Mouse (Mus musculus) kidney, postnatal 4 days (tissue): ENCODE data around the gene Fam241a.

Source experiments
- DNase-seq, 2 experiments: peaks; one replicate each; pipeline ENCODE4 v3.0.0; 2021; ENCODE audit warnings: mixed read lengths in 2 of 2

Fam241a gene

DNA sequence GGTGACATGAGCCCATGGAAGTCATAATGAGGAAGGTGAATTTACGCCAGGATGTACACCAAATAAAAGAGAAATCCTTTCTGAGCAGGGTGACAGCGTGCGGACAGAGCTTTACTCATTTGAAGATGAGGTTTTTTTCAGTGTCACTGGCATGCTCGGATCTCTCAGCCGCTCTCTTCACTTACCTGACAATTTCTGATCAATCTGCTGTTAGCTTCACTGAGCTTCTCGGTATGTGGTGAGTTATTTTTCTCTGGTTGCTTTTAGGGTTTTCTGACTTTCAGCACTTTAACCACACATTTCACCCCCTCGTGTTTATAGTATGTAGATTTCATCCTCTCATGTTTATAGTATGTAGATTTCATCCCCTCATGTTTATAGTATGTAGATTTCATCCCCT lies 21.1 kb downstream of the Fam241a start:
- DNase-seq, result no peak

DNA sequence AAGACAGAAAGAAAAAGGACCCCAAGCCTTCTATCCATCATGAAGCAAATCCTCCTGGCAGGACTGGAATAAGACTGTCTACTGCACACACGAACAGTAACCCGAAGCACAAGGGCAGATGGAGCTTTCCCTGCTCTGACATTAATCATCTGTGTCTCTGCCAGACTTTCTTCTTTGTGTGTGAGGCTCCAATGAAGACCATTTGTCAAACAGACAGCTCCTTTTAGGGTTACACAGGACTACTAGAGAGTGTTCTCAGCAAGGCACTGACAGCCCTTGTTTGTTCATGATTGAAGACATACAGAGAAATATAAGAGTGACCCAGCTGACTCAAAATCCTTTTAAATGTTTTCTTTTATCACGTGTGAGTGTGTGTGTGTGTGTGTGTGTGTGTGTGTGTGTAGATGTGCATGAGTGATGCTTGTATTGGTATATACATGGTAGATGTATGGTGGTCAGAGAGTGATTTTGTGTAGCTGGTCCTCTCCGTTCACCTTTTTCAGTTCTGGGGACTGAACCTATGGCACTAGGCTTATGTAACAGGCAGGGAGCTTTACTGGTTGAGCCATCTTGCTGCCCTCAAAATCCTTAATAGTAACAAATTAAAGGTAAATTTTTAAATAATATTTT lies 21.8 kb downstream of the Fam241a start:
- no peak for DNase-seq

DNA sequence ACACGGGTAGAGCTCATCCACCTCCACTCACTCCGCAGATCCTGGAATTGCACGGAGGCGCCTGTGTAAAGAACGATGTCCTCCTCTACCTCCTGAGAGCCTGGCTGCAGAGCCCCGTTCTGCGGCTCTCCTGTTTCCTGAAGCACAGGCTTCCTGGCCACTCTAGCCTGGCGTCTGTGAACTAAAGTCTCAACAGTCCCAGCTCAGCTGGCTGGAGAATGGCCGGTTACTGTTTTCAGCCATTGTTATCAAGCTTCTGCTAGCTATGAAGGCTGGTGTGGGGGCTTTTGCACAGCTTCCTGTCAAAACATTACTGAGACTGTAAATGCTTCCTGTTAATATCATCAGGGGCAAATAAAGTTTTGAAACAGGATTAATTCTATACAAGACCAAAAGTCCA lies 24.5 kb downstream of the Fam241a start:
- peak in 1 of 2 experiments; percentile 14 for DNase-seq

DNA sequence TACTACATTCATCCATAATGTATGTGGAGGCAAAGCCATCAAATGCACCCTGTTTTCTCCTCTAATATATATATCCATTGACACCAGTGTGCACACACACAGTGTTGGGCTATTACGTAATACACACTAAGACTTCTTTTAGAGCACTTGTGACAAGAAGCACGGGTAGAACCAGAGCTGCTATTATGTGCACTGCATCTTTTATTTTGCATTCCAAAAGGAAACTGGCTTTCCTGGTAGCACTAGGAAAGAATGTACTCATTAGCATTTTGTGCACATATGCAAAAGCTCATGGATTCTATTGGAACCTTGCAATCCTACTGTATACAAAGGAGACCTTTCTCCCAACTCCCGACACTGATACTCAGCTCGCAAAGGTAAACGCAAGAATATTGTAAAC lies 27.2 kb downstream of the Fam241a start:
- no peak for DNase-seq

DNA sequence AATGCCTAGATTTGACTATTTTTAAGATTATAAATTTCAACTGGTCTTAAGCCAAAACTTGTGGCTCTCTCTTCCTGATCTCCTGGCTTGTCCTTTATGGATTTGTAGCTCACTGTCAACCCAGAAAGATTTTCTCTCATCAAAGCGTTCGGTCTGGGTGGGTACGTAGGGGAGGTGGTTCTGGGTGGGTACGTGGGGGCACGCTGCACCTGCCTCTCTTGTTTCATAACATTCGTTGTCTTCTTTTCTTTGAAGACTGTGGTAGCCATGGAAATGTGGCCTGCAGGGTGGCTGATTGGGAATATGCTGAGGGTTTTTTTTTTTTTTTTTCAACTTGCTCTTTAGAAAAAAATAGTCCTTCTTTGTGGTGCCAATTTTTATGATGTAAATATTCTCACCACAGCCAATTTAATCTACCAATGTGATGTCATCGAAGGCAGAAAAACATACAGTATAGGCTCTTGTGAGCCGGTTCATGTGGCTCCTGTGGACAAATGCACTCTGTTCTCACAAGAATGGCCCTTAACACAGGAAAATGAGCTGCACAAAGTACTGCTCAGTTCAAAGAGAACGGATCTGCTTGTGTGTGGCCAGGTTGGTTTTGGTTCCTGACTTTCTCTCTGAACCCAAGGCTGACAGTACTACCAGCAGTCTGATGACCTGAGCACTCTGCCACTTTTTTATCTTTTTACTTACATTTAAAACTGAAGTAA lies 27.9 kb downstream of the Fam241a start:
- no peak for DNase-seq

DNA sequence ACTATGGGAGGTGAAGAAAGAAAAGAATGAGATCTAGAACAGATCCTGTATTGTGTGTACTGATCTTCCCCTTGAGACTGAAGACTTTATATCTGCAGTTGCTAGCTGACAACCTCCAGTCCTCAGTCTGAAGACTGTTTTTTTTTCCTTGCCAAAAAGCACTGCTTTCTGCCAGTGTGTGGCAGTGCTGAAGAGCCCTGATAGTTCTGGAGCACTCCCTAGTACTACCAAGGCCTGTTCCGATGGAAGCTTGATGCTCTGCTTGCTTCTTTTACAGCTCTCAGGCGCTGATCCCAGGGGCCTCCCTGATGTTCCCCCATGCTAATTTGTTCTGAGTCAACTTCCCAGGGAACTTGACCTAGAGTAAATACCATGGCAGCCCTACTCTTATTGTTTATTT lies 31.9 kb downstream of the Fam241a start:
- no peak for DNase-seq

DNA sequence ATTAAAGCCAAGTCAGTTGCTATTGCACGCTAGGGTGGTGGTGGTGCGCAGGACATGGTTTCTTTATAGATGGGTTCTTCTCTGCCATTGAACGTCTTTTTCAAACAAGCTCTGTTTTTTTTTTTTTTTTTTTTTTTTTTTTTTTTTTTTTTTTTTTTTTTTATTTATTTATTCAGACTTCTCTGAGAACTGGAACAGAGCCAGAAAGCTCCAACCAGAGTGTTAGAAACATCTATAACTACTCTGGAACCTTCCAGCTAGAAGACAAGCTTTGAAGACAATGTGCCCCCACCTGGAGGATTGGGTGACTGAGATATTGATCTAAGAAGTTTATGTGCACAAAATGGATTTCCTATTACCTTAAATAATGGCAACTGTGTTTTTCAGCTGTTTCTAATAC lies 32.6 kb downstream of the Fam241a start:
- DNase-seq, result no peak

DNA sequence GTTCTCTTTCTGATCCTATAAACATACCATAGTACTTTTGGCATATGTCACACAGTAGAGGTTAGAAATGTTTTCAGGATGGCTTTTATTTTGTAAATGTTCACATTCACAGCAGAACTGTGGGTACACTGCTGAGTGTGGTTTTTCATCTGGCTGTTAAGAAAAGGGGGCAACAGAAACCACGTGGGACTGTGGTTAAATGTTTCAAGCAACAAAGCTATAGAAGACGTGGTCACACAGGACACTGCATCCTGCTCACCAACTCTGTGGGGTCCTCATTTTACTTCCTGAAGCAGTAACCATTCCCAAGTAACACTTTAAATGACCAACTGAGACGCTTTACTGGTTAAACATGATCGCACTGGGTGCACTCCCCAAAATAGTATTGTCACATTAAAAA lies 33.6 kb downstream of the Fam241a start:
- no peak for DNase-seq

DNA sequence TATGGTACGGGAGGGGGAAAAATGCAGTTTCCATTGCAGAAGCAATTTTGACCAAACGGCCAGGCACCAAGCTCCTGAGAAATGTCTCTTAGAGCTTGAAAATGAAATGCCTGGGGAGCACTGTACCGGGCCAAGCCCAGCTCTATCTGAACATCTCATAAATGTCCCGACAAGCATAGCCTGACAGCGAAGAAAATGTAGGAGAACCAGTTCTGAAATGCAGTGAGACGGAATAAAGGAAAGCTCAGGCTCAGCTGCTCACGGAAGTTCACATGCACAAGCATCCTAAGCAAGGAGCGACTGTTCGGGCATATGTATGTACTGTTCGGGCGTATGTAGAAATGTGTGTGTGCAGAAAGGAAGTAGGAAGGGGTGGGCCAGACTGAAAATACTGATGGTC lies 34.8 kb downstream of the Fam241a start:
- no peak for DNase-seq

DNA sequence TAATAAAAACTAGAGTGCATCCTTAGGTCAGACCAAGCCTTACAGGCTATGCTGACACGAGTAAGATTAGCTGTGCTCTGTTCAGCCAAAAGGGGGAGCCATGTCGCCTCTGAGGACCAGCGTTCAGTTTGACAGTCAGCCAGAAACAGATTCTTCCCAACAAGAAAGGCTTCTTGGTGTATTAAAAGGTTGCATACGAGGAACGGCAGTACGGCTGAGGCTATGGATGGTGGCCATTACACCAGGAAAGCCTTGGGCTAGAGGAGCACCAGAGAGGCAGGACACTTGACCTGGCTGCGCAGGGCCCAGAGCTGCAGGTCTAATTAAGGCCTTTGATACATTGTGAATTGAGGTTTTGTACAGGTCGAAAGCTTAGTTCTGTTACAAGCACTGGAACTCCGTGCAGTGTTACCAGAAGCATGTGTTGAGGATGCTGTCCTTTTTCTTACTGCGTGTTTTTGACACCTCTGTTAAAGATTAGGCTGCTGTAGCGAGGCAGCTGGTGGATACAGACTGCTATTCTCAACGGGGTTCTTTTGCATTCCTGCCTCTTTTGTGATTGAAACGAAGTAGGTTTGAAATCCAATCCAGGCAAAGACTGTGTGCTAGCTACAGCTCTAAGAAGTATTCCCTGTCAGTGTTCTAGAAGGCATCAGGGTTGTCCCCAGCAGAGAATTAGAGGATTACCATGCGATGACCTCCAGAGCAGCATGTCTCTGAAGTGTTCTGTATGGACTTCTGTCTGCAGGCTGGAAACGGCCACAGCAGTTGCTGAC lies 42.5 kb downstream of the Fam241a start:
- DNase-seq, result peak; percentile 80 to 84

DNA sequence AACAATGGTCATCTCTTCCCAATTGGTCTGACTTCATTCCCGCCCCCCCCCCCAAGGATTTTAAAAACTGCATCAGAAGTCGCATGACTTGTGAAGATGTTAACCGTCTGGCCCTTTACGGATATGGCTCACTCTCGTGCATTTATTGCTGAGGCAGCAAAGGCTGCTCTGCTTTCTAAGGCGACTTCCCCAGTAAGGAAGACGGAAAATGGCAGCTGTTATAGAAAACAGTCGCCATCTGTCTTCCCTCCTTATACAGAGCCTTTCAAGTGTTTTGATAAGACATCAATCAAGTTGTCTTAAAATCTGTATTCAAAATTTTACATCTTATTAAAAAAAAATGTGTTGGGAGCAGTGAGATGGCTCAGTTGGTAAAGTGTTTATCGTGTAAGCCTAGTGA lies 43.4 kb downstream of the Fam241a start:
- DNase-seq, result no peak

DNA sequence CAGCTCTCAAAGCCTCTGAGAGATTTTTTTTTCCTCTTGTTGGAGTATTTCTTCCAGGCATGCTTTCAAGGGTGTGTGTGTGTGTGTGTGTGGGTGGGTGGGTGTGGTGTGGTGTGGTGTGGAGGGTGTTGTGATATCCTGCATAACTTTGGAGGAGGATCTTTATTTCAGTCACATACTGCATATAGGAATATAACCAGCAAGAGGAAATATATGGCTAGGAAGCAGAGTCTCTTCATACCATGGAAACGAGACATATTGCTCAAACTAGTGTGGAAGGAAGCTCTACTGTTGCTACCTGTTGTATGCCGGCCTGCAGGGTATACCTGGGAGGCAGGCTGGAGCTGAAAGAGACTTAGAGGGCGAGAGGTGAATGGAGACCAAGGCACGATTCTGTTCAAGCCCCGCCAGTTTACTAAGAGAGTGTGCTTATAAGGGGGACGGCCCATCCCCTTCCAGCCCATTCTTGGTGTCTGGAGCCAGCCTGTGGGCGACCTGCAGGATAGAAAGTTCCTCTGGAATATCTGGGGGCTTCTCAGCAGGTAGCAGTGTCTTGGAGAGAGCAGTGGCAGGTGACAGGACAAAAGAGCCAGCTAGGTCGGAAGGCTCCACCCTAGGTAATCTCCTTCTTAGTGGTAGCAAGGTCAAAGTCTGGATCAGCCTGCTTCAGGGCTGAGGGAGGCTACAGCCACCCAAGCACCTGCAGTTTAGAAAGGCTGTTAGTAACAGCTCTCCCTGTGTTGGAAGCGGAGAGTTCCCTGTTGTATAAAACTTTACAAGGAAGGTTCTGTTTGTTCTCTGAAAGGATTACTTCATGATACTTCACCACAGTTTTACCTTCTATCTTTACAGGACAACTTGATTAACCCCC lies 45.1 kb downstream of the Fam241a start:
- DNase-seq, result no peak

DNA sequence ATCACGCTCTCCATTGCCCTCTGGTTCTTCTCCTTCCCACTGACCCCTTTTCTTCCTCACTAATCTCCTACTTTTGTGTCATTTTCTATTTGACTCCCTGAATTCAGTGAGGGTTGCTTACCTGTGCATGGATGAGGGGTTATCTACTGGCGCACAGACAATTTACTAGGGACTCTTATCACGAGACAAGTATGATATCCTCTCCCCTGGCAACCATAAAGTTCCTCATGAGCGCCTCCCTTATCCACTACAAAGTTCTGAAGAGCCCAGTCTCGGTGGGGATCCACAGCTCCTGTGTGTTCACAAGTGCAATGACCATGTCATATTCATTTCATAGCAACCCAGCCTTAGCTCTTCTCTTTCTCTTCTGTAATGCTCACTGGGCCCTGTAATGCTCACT lies 46.2 kb downstream of the Fam241a start:
- no peak for DNase-seq

DNA sequence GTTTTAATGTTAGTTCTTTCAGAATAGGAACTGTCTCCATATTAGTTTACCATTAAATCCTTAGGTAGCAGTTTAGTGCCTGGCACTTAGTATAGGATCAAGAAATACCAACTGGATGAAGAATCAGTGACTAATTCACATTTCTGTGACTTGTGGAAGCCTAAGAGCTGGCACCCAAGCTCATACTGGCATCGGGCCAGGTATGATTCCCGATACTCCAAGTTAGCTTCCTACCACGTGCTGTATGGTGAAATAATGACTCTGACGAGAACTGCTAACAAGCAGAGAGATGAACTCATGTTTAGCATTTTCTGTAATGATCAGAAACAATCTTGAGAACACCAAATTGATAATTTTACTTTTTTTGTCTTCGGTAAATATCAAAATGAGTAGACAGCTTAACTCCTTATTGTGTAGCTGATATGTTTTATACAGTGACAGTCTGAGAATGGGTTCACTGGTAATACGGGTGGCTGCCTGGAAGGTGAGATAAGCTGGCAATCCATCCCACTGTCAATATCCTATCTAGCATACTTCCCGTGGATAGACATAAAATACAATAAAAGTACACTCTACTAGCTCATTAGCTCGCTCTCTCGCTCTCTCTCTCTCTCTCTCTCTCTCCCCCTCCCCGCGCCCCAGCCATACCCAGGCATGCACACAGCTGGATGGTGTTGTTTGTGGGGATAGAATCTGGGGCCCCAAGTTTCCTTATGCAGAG lies 47.9 kb downstream of the Fam241a start:
- no peak for DNase-seq

DNA sequence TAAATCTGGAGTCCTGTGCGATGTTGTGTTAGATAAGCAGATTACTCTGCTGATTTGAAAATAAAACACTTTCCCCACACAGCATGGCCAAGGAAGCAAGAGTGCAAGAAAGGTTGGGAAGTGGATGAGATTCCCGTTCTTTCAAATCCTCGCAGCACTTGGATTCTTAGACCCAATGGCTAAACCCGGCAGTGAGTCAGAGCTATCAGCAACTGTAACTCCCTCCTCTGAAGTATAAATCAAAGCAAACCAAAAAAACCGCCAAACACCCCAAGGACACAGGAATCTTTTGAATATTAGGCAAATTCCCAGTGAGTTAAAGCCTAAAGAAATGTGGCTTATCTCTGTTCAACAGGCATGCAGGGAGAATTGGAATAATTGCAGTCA lies 52.2 kb downstream of the Fam241a start:
- no peak for DNase-seq

DNA sequence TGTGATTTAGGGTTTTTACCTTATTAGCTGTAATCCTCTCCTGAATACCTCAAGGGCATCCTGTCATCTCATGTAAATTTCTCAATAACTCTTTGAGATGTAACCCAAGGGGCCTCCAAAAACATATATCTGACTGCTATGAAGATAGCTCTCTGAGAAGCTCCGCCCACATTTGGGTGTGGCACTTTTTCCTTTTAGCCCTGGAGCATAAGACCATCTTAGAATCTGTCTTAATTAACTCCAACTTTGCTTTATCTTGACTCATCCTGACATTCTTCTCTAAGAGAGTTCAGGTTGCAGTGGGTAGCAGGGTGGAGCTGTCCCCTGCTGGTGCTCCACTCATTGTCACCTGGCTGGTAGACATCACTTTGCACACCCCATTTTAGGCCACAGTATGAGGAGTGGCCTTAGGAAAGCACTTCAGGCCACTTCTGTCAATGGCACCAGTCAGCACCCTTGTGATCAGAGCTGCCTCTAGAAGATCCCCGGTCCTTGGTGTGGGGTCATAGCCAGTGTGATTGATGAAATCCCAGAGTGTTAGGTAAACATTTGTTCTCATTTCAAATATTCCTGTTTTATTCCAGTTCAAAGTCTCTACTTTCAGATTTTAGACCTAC lies 52.7 kb downstream of the Fam241a start:
- DNase-seq, result no peak

DNA sequence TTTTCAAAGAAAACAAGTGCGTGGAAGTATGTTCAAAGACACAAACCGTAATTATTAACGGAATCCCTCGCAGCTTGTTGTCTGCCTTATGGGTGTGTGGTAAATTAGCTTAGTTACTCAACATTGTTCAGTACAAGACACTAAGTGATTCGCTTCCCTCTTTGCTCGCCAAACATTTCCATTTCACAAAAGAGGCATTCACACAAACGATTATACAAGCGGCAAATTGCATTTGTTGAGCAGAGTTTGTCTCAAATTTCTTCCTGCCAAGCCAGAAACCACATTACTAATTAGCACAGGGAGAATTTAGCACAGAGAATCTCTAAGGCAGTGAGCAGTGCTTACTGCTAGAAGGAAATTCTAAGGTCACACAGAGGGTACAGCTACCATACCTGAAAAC lies 54.2 kb downstream of the Fam241a start:
- DNase-seq, result no peak

DNA sequence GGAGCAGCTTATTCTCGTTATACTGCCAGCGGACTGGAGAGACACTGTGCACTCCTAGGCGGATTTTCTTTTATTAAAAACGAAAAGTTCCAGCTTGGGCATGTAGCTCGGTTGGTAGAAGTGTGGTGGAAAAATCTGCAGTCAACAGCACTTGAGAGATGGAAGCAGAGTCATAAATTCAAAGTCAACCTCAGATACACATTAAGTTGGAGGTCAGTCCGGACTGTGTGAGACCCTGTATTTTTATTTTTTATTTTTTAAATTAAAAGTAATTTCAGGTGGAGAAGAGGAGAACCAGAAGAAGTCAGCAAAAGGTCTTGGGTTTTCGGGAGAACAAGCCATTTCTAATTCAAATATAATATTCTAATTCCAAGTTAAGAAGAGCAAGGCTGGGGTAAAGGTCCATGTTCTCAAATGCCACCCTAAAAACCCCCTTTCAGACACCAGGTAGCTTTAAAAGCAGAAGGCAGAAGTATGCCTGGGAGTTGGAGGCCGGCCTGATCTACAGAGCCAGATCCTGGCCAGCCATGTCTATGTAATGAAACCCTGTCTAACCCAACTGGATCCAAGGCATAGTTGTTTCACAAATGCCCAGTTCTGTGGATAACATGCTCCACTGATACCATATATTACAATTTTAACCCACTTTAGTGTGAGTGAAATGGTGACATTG lies 58.0 kb downstream of the Fam241a start:
- DNase-seq, result no peak

DNA sequence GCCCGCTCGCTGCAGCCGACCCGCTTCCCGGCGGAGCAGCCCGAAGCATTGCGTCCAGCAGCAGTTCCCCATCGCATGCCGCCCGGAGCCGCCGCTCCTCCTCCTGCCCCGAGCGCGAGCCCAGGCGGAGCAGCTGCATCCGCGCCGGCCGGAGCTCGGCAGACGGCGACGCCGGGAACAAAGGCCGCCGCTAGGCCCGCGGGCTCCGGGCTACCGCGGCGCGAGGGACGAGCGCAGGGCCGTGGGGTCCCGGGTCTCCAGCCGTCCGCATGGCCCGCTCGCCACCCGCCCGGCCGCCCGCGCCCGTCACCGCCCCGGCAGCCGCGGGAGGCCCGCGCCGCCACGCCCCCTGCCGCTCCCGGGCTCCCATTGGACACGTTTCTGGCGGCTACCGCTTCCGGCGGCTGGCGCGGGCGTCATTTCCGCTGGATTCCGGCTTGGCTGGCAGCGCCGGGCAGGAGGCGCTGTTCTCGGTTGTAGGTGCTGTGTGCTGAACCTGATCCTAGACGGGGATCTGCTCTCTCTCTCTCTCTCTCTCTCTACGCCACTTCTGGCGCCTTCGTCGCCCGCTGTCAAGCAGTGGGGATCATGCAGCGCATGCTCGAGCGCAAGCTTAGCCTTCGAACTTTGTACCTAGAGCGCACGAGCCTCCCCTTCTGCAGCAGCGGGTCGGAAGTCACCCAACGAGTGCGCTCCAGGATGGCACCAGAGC lies 58.8 kb downstream of the Fam241a start, which contains the start of gene Ap1ar:
TSS of gene Ap1ar (minus strand) at position 370 of the 712 bp plus-strand sequence.
- DNase-seq, result peak; percentile 96 to 98

DNA sequence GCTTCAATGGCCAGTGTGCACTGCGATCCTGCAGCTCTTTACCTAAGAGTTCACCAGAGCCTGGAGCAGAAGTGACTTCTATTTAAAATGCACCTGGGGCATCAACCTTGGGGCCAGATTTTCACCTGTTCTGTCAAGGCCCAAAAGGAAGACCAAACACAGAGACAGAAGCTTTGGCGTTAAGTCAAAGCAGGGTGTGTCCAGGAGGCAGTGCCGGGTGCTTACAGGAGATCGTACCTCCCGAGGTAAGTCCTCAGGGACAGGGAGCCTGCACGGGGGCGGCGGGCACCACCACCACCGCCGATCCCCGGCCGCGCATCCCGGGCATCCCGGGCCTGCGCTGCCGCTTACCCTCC lies 59.3 kb downstream of the Fam241a start:
- DNase-seq, result no peak

DNA sequence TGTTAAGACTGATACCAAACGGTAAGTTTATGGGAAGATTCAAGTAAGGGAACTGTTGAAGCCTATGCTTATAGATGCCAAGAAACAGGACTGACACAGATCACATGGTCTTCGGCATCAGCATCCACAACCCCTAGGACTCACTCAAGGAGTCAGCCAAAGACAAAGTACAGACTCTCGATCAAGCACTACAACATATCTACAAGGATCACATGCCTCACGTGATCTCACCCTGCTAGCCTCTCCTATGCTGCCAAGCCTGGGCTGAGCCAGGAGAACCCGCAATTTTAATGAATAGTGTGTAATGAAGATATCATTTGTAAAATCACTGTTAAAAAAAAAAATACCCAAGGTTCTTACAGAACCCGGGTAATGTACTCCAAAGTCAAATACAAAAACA lies 60.5 kb downstream of the Fam241a start:
- DNase-seq, result no peak
